Mouse (Mus musculus) liver, embryonic 14.5 days (tissue): ENCODE data around the gene Kmt2b.

Source experiments
- CTCF ChIP-seq: IDR thresholded peaks from 2 replicates; pipeline ENCODE4 v1.5.1; 2016; ENCODE audit warnings: antibody characterized with exemption, low read depth, control low read depth
- EP300 ChIP-seq: IDR thresholded peaks from 2 replicates; pipeline ENCODE4 v1.6.1; 2016; ENCODE audit warnings: antibody characterized with exemption, low read depth

DNA sequence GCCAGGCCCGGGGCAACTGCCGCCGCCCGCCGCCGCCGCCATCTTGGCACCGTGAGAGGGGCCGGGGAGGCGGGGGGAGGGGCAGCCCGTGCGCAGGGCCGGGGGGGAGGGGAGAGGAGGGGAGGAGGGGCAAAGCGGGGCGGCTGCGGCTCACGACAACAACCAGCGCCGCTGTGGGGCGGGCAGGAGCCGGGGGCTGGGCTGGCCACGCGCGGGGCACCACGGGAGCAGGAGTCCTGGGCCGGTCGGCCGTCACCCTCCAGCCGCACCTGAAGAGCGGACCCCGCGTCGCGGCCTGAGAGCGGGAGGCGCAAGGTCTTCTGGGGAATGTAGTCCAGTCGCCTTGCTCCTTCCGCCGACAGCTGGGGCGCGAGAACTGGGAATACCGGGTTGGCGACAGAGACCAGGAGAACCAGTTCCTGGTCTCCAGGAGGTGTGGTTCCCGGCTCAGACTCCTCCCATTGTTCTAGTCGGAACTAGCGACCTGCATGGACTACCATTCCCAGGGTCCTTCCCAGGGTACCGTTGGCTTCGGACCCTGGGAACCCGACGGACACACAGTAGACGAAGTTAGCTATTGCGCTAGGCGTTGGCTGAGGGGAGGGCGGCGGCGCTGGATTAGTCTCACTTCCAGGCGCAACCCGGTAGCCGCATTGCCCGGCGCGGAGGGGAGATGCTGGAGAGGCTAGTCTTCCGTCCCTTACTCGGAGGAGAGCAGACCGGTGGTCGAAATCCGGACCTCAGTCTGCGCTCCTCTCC, at the start of gene Kmt2b:
- TF ChIP-seq CTCF (no peak), EP300 (no peak)
